Mouse (Mus musculus) layer of hippocampus, adult 9-11 months (tissue): ENCODE measurements around the gene Pcsk6.
"Not testable (repeated sequence)": the region's sequence is repeated elsewhere in the genome, so short reads cannot be mapped to it uniquely, and the experiment has no call there.

Source experiments
- DNase-seq: peaks from one replicate; pipeline ENCODE4 v3.0.0; 2022

Gene Pcsk6

DNA sequence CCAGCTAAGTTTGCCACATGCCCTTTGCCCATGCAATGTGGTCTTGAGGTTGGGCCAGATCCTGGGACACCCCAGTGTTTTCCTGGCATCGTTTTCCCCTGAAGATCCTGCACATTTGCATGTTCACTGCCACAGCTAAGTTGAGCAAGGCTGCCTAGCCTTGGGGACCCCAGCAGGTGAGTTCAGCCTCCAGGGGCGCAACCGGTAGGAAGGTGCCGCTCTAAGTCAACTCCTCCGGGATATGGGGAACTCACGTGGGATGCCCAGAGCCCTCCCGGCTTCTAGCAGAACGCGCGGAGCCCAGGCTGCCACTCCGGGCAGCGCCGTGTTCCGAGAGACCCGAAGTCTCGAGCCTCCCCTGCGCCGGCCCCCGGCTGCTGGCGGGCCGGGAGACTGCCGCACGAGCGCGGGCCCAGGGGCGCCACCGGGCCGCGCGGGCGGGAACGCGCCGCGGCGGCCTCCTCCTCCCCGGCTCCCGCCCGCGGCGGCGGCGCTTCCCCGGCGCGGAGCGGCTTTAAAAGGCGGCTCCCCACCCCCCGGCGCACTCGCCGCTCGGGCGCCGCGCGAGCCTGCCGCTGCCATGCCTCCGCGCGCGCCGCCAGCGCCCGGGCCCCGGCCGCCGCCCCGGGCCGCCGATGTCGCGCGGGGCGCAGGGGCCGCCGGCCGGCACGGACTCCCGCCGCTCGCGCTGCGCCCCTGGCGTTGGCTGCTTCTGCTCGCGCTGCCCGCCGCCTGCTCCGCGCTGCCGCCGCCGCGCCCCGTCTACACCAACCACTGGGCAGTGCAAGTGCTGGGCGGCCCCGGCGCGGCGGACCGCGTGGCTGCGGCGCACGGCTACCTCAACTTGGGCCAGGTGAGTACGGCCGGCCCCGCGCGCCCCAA, at the start of gene Pcsk6:
Gene Pcsk6 (plus strand): TSS at position 144 of the 882 bp plus-strand sequence.
- DNase-seq = peak; percentile 19

DNA sequence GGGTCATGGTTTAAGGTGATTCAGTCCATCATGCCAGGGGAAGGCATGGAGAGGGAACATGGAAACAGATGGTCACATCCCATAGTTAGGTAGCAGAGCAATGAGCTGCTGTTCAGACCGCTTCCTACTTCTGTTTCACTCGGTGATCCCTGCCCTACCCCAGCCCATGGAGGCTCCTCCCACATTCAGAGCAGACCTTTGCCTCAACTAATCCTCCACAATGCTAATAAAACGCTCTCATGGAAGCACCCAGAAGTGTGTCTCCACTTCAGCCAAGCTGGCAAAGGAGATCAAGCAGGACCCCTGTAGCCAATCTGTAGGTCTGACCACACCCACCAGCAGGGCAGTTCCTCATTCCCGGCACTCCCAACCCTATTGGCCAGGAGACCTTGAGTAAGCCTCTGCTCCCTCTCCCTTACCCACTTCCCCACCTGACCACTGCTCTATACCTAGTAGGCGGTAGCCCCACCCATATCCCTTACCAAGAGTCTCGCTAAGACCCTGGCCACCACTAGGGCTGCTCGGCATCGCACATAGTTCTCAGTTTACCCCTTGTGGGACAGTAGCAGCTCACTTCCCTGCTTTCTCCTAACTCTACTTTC, 47.8 kb upstream of the Pcsk6 start:
- DNase-seq = no peak

DNA sequence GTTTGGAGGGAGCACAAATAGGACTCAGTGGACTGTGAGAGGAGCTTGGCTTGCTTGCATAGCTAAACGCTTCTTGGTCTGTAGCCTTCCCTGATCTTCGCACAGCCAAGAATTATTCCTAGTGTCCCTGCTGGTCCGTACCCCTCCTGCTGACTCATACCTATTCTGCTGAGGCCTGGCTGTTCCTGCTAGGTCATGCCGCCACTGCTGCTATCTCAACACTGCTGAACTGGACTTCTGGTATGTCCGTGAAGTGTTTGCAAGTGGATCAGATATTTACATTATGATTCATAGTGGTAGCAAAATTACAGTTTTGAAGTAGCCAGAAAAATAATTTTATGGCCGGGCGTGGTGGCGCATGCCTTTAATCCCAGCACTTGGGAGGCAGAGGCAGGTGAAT, 44.0 kb upstream of the Pcsk6 start:
- no peak for DNase-seq

DNA sequence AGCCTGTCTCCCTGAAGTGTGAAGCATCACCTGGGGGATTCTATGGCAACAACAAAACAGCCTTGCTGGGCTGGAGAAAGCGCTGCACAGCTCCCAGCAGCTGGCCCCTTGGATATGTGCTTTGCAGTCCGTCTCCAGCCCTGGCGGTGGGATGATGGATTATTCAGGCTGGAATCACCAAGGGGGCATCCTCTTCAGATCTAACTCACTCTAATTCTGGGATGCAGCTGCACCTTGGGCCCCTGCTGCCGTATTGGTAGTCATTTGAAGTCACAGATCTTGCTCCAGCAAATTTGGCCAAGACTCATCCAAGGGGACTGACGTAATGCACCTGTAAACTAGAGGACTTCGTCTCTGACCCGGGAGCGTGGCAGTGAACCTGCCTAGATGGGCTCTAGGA, 41.1 kb upstream of the Pcsk6 start:
- DNase-seq = no peak

DNA sequence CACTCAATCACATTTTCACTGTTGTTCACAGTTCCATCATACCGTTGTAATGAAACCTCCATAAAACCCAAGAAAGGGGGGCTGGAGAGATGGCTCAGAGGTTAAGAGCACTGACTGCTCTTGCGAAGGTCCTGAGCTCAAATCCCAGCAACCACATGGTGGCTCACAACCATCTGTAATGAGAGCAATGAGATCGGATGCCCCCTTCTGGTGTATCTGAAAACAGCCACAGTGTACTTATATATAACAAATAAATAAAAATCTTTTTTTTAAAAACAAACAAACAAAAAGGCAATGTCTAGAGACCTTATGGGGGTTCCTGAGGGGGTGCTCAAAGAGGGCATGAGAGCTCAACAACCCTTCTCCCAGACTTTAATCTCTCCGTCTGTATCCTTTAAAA, 39.6 kb upstream of the Pcsk6 start:
- DNase-seq = not testable (repeated sequence)

DNA sequence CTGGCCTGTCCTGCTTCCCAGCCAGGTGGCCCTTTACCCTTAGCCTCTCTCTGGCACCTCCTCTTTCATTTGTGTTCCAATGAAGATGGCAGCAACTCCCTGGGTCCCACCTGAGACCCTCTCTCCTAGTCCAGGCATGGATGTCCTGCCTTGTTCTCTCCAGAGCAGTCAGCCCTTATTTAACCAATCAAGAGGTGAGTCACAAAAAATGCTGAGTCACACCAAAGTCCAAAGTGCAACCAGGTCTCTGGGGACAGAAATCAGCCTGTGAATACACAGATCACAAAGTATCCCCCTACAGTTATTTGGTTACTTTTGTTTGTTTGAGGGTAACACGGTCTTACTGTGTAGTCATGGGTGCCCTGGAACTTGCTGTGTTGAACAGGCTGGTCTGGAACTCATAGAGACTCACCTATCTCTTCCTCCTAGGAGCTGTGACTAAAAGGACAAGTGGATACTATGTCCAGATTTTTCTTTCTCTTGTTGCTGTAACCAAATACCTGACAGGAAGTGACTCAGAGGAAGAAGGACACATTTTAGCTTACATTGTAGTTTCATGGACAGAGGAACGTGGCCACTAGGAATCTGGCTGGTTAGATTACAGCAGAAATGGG, 38.9 kb upstream of the Pcsk6 start:
- no peak for DNase-seq

DNA sequence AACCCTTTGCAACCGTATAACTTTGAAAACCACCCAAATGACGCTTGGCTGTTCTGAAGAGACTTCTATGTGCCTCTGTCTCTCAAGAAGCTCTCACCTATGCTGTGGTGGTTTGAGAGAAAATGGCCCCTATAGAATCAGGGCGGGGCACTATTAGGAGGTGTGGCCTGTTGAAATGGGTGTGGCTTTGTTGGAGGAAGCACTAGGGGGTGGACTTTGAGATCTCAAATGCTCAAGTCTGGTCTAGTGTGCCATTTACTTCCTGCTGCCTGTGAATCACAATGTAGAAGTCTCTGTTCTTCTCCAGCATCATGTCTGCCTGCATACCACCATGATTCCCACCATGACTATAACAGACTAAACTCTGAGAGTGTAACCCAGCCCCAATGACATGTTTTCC, 21.8 kb upstream of the Pcsk6 start:
- no peak for DNase-seq

DNA sequence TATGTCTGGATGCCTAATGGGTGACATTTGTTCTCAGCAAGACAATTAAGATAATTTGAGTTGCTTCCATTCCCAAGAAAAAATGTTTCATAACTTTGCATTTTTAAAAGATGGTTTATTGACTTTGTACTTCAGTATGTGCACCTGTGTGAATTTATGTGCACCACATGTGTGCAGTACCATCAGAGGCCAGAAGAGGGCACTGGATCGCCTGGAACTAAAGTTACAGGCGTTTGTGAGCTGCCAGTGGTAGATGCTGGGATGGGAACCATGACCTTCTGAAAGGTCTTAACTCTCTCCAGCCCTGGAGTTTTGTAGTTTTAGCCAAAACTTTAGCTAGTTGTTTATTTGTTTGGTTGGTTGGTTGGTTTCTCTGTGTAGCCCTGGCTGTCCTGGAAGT, 18.3 kb upstream of the Pcsk6 start:
- DNase-seq = no peak

DNA sequence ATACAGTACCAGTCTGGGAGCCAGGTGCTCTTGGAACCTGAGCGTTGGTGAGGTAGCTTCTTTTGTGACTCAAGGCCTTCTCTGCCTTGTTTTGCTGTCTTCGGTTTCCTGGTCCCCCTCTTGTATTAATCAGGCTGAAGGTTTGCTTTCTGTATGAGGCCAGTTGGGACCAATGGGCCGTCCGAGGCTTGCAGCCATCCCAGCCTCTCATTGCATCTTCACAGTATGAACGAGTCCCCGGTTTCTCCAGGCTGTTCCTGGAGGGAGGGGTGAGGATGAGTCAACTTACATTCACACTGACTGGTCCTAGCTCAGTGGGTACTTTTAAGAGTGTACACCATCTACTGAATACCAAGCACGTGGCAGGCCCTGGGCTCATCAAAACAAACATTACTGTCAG, 553 bp upstream of the Pcsk6 start:
- no peak for DNase-seq

DNA sequence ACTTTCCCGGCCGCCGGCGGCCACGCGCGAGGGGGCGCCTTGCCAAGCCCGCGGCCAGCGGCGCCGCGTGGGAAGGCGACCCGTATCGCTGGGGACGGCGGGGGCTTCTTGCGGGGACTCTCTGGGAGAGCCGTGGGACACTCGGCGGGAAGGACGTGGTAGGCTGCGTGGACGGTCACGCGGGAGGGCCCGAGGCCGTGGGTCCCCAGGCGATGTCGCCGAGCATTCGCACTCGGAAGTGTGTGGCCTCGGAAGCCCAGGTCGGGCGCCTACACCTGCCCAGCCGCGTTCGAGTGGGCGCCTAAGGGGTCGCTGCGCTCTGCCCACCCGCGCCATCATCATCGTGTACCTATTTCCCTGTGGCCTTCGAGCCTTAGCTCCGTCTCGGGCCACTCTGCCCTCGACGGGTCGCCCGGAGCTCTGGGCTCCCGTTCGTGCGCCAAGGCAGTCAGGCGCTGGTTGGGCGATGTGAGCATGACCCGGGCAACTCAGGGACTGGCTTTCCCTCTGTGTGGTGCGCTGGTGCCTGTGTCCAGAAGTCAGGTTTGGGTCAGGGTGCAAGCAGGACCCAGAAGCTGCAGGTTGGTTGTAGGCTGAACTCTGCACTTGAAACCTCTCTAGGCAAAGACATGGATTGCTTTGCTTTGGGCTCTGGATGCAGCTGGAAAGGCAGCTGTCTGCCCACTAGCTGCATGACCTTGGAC, 1.1 kb downstream of the Pcsk6 start:
- no peak for DNase-seq

DNA sequence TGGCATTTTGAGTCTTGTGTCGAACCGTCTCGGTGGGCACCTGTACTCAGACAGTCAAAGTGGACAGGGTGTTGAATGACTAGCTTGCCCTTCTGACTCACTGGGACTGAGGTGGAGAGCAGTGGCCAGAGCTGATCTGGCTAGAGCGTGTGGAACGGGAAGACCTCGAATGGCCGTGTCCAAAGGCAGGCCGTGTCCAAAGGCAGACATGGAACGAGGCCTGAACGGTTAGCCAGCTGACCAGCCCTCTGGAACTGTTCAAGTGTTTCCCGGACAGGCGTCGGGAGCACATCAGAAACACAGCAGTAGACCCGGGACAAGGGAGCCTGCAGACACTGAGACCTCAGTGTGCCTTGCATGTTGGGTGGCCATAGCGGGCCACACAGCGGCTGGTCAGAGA, 7.6 kb downstream of the Pcsk6 start:
- no peak for DNase-seq

DNA sequence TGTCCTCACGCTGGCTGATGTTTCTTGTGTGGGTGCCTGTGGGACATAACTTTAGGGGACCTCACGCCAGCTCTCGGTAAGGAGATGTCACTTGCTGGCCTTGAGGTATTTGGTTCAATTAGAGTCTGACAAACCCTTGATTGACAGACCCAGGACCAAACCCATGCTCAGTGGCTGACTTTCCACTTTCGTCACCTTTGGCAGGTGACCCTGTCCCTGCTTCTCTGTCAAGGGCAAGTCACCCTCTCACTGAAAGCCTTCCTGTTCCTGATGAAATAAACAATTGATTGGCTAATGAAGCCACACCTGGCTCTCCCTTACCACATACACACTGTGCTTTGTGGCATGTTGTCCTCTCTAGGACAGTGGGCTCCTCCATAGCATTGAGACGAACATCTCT, 8.3 kb downstream of the Pcsk6 start:
- no peak for DNase-seq

DNA sequence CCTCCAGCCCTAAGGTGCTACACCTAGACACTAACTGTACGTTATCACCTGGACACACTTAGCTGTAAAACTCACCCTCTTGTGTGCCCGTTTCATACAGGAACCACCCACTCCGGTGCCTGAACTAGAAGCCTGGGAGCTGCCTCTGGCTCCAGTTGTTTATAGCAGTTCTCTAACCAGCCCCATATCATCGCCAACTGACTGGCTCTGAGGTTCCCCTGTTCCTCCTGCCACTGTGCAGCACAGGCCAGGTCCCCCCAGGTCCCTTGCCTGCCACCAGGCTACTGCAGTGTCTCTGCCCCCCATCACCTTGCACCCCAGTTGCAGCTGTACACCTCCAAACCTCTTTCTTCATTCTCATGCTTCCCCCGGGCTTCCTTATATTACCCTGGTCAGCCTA, 8.7 kb downstream of the Pcsk6 start:
- DNase-seq = no peak

DNA sequence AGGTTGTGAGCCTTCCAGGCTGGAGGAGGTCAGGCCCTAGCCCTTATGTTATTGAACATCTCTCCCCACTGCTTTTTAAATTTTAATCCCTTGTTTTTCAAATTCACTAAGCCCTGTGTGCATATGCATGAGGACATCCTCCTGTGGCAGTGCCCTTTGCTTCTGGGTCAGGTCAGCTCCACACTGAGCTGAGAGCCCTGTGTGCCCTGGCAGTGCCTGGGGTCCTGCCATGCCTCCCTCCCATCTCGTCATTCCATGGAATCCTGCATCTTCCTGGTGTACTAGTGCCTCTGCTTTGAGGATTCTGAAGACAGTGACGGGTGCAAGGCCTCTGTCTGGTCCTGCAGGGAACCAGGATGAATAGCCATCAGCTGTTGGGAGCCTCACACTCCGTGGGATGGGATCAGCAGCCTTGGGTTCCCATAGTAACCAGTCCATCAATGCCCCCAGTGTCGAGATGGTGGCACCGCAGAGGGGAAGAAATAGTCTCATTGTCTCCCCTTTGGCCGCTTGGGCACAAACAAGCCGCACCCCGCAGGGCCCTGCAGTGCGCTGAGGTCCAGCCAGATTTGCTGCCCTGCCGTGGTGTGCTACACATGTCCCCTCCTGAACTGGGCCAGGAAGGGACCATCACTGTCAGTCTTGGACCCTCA, 9.5 kb downstream of the Pcsk6 start:
- peak; percentile 89 for DNase-seq

DNA sequence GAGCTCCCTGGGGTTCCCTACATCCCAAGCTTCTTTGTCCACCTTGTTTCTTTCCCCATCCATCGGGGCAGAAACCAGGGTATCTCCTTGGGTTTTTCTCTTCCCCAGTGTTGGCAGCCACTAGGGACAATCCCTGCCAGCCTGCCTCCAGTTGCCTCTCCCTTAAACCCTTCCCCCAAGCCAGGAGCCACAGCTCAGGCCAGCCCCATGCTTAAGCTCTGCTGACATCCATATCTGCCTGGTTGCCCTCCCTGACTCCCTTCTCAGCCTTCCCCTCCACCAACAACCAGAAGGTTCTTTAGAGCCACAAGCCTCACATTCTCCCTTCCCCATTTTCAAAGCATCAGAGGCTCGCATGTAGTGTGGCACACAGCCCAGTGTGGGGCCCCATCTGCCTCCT, 10.3 kb downstream of the Pcsk6 start:
- DNase-seq = no peak

DNA sequence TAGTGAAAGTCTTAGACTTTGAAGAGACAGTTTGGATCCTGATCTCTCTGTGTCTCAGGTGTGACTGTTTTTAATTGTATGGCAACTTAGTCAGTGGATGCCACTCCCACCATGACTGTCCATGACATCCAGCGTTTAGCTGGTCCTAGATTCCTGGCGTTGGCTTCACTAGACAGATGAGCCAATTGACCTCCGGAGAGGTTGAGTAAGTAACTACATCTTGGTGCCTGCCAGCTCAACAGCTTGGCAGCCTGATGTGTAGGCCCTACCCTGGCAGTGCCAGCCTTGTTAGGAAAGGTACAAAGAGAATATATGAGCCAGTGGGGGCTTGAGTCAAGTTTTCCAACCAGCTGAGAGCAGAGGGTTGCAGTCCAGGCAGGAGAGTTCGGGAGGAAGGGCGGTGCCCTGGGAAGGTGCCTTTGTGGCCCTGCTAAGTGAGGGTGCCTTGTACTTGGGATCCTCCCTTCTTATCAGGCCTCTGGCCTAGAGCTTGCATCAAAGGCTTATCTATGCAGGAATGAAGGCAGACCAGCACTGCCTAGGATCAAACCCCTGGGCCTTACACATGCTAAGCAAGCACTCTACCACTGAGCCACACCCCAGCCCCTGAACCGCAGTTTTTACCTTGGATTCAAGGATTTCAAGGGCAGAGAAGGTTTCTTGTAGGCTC, 11.8 kb downstream of the Pcsk6 start:
- DNase-seq = no peak

DNA sequence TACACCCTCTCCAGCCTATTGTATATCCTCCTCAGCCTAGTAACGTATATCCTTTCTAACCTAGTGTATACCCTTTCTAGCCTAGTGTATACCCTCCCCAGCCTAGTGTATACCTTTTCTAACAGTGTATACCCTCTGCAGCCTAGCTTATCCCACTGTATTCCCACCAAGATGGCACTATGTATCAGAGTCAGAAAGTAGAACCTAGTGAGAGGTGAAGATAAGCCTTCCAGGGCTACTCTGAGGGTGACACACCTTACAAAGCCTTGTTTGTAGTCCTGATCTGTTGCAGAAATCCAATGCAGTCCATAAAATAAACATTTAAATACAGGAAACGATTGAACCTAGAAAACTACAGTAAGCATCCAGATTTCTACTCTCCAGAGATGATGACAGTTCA, 12.4 kb downstream of the Pcsk6 start:
- DNase-seq = no peak

DNA sequence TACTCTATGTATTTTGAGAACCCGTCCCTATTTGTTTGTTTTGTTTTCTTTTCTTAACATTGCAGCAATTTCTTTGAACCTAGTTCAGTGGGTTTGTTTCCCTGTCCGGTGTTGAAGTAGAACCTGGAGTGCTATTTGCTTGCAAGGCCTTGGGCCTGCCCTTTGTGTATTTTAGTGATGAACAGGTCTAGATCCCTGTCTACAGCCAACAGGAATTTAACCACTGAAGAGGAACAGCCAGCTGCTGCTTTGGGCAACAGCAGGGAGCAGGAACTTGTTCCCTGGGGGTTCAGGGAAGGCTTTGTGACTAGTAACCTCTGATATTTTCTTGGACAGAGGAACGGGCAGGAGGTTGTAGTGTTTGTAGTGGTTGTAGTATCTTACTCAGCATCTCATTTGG, 15.1 kb downstream of the Pcsk6 start:
- no peak for DNase-seq

DNA sequence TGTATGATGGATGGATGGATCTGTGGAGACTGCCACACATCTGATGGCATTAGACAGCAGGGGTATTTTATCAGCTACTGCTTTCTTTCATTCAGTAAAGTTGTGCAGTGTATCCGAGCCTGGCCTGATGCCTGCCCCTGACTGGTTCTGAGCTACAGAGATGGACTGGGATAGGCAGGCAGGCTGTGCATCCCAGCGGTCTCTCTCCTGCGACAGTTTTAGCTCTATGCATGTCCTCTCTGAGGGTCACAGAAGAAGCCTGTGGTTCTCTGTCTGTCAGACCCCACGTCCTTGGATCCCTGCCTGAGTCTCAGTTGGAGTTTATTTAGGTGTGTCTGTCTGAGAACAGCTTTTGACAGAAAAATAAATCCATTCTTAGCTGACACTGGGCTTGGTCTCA, 16.7 kb downstream of the Pcsk6 start:
- no peak for DNase-seq

DNA sequence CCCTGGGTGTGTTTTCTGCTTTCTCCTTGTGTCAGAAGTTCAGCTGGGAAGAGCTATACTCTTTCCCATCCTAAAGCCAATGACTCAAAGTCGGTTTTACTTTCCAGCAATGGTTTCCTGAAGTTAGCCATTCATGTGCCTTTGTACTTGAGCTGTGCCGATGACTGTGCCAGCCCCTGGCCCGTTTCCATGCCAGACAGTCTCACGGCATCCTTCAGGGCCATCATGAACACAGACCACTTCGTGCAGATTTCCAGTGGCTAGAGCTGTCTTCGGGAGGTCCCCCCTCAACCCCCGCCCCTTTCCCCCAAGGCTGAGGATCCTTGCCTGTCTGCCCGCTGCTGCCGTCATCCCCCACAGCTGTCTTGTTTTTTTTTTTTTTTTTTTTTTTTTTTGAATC, 17.8 kb downstream of the Pcsk6 start:
- DNase-seq = no peak

DNA sequence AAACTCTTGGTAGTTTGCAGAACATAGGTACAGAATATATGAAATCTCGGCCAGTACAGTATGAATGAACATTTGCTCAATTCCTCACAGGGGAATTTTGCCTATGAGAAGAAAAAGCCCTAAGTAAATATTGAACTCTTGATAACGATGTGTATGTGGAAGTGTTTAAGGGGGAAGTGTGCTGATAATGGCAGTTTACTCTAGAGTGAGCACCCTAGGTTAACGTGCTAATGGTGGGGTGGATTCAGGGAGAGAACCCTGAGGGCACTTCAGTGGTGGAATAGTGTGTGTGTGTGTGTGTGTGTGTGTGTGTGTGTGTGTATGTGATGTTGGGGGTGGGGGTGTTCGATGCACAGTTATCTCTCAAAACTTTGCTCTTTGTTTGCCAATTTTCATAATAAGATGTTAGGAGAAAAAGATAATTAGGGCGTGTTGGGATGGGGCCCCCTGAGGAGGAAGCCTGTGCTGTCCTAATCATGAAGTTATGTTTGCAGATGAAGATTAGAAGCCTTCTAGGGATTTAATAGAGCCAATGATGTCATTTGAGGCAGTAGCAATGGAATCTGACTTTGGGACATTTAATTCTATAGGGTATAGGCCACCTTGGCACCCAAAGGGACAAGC, 19.2 kb downstream of the Pcsk6 start:
- no peak for DNase-seq

DNA sequence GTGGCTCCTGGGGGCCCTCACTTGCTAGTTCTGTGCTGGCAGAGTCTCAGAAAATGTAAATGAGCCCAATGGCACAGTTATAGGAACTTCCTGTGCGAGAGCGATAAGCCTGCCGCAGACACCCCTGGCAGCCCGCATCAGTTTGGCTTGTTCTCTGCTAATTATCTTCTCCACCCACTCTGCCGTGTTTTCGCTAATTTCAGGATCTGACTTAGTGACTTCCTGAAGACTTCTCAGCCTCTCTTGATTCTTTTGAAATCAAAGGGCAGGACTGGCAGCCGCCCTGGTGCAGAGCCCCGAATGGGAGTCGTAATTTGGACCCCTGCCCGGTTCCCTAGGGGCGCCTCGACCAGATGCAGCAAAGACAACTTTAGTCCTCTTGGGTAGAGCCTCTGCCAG, 19.8 kb downstream of the Pcsk6 start:
- DNase-seq = no peak
